Mouse (Mus musculus) urinary bladder, adult 2 months (tissue): ENCODE measurements around the gene Ccl27a. TPM values are rescaled to one million over a fixed set of nuclear protein-coding genes. Genes with fewer than 3 reads are reported as not detected.
"Not testable (repeated sequence)": the region's sequence is repeated elsewhere in the genome, so short reads cannot be mapped to it uniquely, and the experiment has no call there.

Experiments
- DNase-seq: peaks from one replicate; pipeline ENCODE4 v3.0.0; 2022; ENCODE audit warnings: low spot score
- polyA plus RNA-seq: library from polyadenylated mRNA; depleted of rRNA; stranded (reverse); fragments of >200 nt; gene quantifications from 2 replicates; pipeline ENCODE4 v1.2.3, GENCODE M21; 2012; rRNA removed

The Ccl27a gene
- 38.0 and 44.4 TPM in 2 replicates for polyA plus RNA-seq

- not testable (repeated sequence) for DNase-seq
These were observed at the start of gene Ccl27a for GRCm38 (mm10) chr4:41774002-41774401. Gene Ccl27a, minus strand, starts transcription at chr4:41774247.

- not testable (repeated sequence) for DNase-seq
These were observed 9.2 kb upstream of the Ccl27a start for GRCm38 (mm10) chr4:41783197-41783596.

GRCm38 (mm10) chr4:41782711-41783110 lies 8.7 kb upstream of the Ccl27a start:
- not testable (repeated sequence) for DNase-seq

GRCm38 (mm10) chr4:41781748-41782485 lies 7.9 kb upstream of the Ccl27a start:
- DNase-seq = not testable (repeated sequence)

- DNase-seq = not testable (repeated sequence)
These were observed 7.2 kb upstream of the Ccl27a start for GRCm38 (mm10) chr4:41781271-41781670.

GRCm38 (mm10) chr4:41775840-41776239 lies 1.8 kb upstream of the Ccl27a start:
- not testable (repeated sequence) for DNase-seq

GRCm38 (mm10) chr4:41774506-41774905 lies 459 bp upstream of the Ccl27a start:
- not testable (repeated sequence) for DNase-seq

- not testable (repeated sequence) for DNase-seq
These were observed 545 bp downstream of the Ccl27a start for GRCm38 (mm10) chr4:41773502-41773901.

- not testable (repeated sequence) for DNase-seq
These were observed 1.1 kb downstream of the Ccl27a start for GRCm38 (mm10) chr4:41772946-41773345.

GRCm38 (mm10) chr4:41767301-41767700 lies 6.7 kb downstream of the Ccl27a start:
- not testable (repeated sequence) for DNase-seq

GRCm38 (mm10) chr4:41763176-41763575 lies 10.9 kb downstream of the Ccl27a start:
- not testable (repeated sequence) for DNase-seq

- DNase-seq = not testable (repeated sequence)
These were observed 11.3 kb downstream of the Ccl27a start for GRCm38 (mm10) chr4:41762688-41763114.

GRCm38 (mm10) chr4:41762099-41762687 lies 11.9 kb downstream of the Ccl27a start:
- DNase-seq = no peak

GRCm38 (mm10) chr4:41761680-41762079 lies 12.4 kb downstream of the Ccl27a start:
- DNase-seq = no peak

GRCm38 (mm10) chr4:41760911-41761310 lies 13.1 kb downstream of the Ccl27a start:
- DNase-seq = no peak

- peak; percentile 71 for DNase-seq
These were observed 13.7 kb downstream of the Ccl27a start for GRCm38 (mm10) chr4:41760288-41760721.

GRCm38 (mm10) chr4:41759656-41760287 lies 14.3 kb downstream of the Ccl27a start:
- no peak for DNase-seq

GRCm38 (mm10) chr4:41759206-41759605 lies 14.8 kb downstream of the Ccl27a start:
- DNase-seq = no peak

GRCm38 (mm10) chr4:41758701-41759100 lies 15.3 kb downstream of the Ccl27a start:
- no peak for DNase-seq

GRCm38 (mm10) chr4:41758021-41758420 lies 16.0 kb downstream of the Ccl27a start:
- DNase-seq = no peak

GRCm38 (mm10) chr4:41757321-41757720 lies 16.7 kb downstream of the Ccl27a start:
- no peak for DNase-seq

GRCm38 (mm10) chr4:41756440-41756839 lies 17.6 kb downstream of the Ccl27a start:
- no peak for DNase-seq
